Mouse (Mus musculus) limb, embryonic 10.5 days (tissue): Measurements from ENCODE around the gene Elp5. TPM values are rescaled to one million over a fixed set of nuclear protein-coding genes. Genes with fewer than 3 reads are reported as not detected.
A peak's percentile ranks its signal among the peaks of the same experiment; 100 is the strongest.

Experiments
- DNase-seq: peaks from one replicate; pipeline ENCODE4 v3.0.0-alpha.2; 2017; ENCODE audit warnings: low spot score
- H3K27ac ChIP-seq: fragments of 300-500 bp; sonication (generic); 2 replicates; pipeline ENCODE4 v1.5.1; 2016; ENCODE audit warnings: mild to moderate bottlenecking
- H3K27me3 ChIP-seq: fragments of 300-500 bp; sonication (generic); 2 replicates; pipeline ENCODE4 v1.6.1; 2016; ENCODE audit warnings: low read depth, mild to moderate bottlenecking; ENCODE audit not compliant: poor library complexity, severe bottlenecking
- H3K36me3 ChIP-seq: fragments of 300-500 bp; sonication (generic); 2 replicates; pipeline ENCODE4 v1.6.1; 2016; ENCODE audit warnings: mild to moderate bottlenecking, moderate library complexity
- H3K4me1 ChIP-seq: fragments of 300-500 bp; sonication (generic); 2 replicates; pipeline ENCODE4 v1.6.1; 2016
- H3K4me3 ChIP-seq: fragments of 300-500 bp; sonication (generic); 2 replicates; pipeline ENCODE4 v1.5.1; 2016; ENCODE audit warnings: mild to moderate bottlenecking, moderate library complexity
- H3K9me3 ChIP-seq: fragments of 300-500 bp; sonication (generic); replicated peaks from 2 replicates; pipeline ENCODE4 v1.6.1; 2016; ENCODE audit warnings: mild to moderate bottlenecking
- WGBS: fragments of 180-500 bp; shearing (Covaris S2); methylation state at CpG from one replicate; pipeline ENCODE4 v1.1.7; 2016; 5-methylcytosine and 5-hydroxymethylcytosine counted together
- polyA plus RNA-seq: library from polyadenylated mRNA; unstranded; fragments of >200 nt; fragmentation: Nextera tagmentation; extraction: Ambion mirVana; gene quantifications from 2 replicates; pipeline ENCODE4 v1.2.1, GENCODE M21; 2016

Elp5 gene
- polyA plus RNA-seq, 1 experiment from 2014 or later, result 154 TPM

DNA sequence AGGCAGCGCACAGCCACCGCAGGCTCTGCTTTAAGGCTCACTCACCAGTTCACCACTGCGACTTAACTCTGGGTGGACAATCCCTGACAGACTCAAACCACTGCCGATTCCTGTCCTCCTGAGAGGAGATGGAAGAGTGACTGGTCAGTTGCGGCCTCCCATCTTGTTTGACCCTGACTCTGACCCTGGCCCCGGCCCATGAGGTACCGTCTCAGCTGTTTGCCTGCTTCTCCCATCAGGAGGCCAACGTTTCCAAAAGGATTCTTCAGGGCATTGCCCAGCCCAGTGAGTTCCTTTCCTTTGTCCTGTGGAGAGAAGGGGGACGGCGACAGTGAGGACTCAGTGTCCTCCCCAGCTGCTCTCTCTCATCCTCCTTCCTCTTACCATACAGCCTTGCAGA lies 28.6 kb upstream of the Elp5 start:
- Histone ChIP-seq H3K4me3 (no peak overlapping the region), H3K9me3 (no peaks in the 10 kb centered on the region), H3K27ac (no peak overlapping the region), H3K36me3 (peaks cover 83% of the 10 kb centered on the region), H3K27me3 (no peaks in the 10 kb centered on the region), H3K4me1 (peaks cover 23% of the 10 kb centered on the region)
- no peak for DNase-seq
- WGBS, result 91% methylated on average over 10 of the region's 10 CpGs

GRCm38 (mm10) chr11:70010548-70010947 lies 28.2 kb upstream of the Elp5 start:
- peaks cover 21% of the 10 kb centered on the region for H3K4me1 ChIP-seq
- H3K27ac ChIP-seq, result no peak overlapping the region
- H3K27me3 ChIP-seq, result no peaks in the 10 kb centered on the region
- DNase-seq, result no peak
- 84% methylated on average over 12 of the region's 12 CpGs for WGBS
- no peak overlapping the region for H3K4me3 ChIP-seq
- no peaks in the 10 kb centered on the region for H3K9me3 ChIP-seq
- peaks cover 87% of the 10 kb centered on the region for H3K36me3 ChIP-seq

- Histone ChIP-seq H3K27me3 (no peaks in the 10 kb centered on the region), H3K4me3 (no peak overlapping the region), H3K4me1 (peaks cover 16% of the 10 kb centered on the region), H3K36me3 (peaks cover 93% of the 10 kb centered on the region), H3K27ac (no peak overlapping the region), H3K9me3 (no peaks in the 10 kb centered on the region)
- 95% methylated on average over 6 of the region's 6 CpGs for WGBS
- no peak for DNase-seq
Measured at GRCm38 (mm10) chr11:70010033-70010432, 27.7 kb upstream of the Elp5 start.

DNA sequence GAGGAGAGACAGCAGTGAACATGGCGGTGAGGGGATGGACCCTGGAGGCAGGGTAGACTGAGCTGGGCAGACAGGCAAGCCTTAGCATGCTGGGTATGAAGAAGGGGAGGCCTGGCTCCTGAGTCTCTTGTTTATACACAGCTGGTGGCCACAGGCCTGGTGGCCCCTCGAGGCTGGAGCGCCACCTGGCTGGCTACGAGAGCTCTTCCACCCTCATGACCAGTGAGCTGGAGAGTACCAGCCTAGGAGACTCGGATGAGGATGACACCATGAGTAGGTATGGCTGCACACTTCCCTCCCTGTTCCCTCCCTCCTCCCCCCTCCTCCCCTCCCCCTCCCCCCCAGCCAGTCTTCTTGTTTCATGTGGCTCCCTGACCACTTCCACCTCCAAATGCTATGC lies 23.2 kb upstream of the Elp5 start:
- H3K36me3 ChIP-seq, result peaks cover 65% of the 10 kb centered on the region
- H3K4me3 ChIP-seq, result 0 out of 2 replicates have a peak overlapping the region, but pooled peaks have one; percentile 4
- H3K4me1 ChIP-seq, result peaks cover 35% of the 10 kb centered on the region
- H3K9me3 ChIP-seq, result no peaks in the 10 kb centered on the region
- H3K27ac ChIP-seq, result no peak overlapping the region
- WGBS, result 70% methylated on average over 5 of the region's 5 CpGs
- no peak for DNase-seq
- H3K27me3 ChIP-seq, result no peaks in the 10 kb centered on the region

DNA sequence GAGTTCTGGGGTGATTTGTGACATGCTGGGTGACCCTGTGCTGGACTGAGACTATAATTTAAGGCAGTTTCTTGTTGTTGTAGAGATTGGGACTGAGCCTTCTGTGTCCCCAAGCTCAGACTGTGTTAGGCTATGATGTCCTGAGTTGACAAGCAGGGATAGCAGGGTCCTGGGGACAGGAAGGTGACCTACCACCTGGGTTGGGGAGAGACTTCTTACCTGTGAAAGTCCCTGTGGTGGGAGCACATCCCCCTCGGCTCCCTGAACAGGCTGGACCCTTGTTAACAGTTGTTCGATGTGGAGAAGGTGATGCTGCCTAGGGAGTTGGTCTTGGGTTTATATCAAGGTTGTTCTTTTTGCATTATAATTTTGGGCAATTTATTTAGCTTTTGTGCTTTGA lies 20.2 kb upstream of the Elp5 start:
- Histone ChIP-seq H3K27ac (no peak overlapping the region), H3K27me3 (no peaks in the 10 kb centered on the region), H3K4me3 (peak overlapping the region; percentile 95), H3K36me3 (peaks cover 62% of the 10 kb centered on the region), H3K4me1 (peaks cover 50% of the 10 kb centered on the region), H3K9me3 (no peaks in the 10 kb centered on the region)
- WGBS, result 87% methylated on average over 2 of the region's 2 CpGs
- no peak for DNase-seq

- Histone ChIP-seq H3K9me3 (no peaks in the 10 kb centered on the region), H3K4me3 (peak overlapping the region; percentile 95), H3K4me1 (peaks cover 55% of the 10 kb centered on the region), H3K27ac (no peak overlapping the region), H3K27me3 (no peaks in the 10 kb centered on the region), H3K36me3 (peaks cover 56% of the 10 kb centered on the region)
- peak; percentile 51 for DNase-seq
Measured at GRCm38 (mm10) chr11:70001865-70002264, 19.5 kb upstream of the Elp5 start.

DNA sequence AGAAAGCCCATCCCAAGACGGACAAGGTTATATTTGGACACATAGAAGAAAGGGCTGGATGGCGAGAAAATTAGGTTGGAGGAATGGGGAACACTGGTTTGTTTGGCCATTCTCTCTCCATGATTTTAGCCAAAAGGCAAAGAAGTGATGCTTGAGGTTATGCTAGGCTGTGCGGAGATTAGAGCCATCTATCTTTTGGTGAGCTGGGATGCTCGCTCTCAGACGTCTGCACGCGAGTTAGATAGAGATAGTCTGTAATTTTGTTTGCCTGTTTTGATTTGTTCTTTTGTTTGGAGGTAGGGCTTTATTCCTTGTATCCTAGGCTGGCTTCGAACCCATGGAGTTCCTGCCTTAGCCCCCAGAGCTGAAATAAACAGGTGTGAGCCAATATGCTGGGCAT lies 18.8 kb upstream of the Elp5 start:
- Histone ChIP-seq H3K4me1 (peaks cover 55% of the 10 kb centered on the region), H3K36me3 (peaks cover 49% of the 10 kb centered on the region), H3K27me3 (no peaks in the 10 kb centered on the region), H3K4me3 (peak overlapping the region; percentile 95), H3K9me3 (no peaks in the 10 kb centered on the region), H3K27ac (peak overlapping the region; percentile 91)
- DNase-seq, result no peak
- WGBS, result 13% methylated on average over 8 of the region's 8 CpGs

- DNase-seq, result peak; percentile 98
- peaks cover 57% of the 10 kb centered on the region for H3K4me1 ChIP-seq
Measured at GRCm38 (mm10) chr11:70000396-70000898, 18.1 kb upstream of the Elp5 start, which contains the start of gene Dvl2. Gene Dvl2 (plus strand): TSS chr11:70000595.

DNA sequence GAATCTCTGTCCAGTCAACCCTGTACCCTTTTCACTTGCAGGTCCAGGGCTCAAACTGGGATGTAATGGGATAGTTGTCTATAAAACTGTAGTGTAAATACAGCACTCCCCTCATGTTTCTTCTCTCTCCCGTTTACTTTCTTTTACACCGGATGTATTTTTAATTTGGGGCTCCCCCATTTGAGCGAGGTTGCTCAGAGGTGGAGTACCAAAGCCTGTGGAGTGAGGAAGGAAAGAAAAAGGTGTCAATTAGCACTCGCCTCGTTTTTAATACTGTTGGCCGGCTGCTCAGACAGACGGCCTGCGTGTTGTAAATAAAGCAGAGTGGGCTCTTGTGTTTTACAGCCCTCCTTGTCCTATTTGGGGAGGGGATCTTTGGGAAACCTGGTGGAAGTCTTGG lies 17.3 kb upstream of the Elp5 start:
- H3K27me3 ChIP-seq, result no peaks in the 10 kb centered on the region
- 74% methylated on average over 8 of the region's 8 CpGs for WGBS
- H3K4me3 ChIP-seq, result peak overlapping the region; percentile 95
- peaks cover 38% of the 10 kb centered on the region for H3K36me3 ChIP-seq
- DNase-seq, result no peak
- H3K27ac ChIP-seq, result peak overlapping the region; percentile 91; the same call in 1 of the 2 replicates
- H3K9me3 ChIP-seq, result no peaks in the 10 kb centered on the region
- H3K4me1 ChIP-seq, result peaks cover 59% of the 10 kb centered on the region

More at GRCm38 (mm10) chr11:70000396-70000898, 18.1 kb upstream of the Elp5 start, which contains the start of gene Dvl2:
- H3K4me3 ChIP-seq, result peak within 1 kb of the TSS; percentile 95
- H3K27me3 ChIP-seq, result no peaks in the 10 kb centered on the region
- under 1% methylated on average over 48 of the region's 48 CpGs for WGBS
- peaks cover 44% of the 10 kb centered on the region for H3K36me3 ChIP-seq
- no peaks in the 10 kb centered on the region for H3K9me3 ChIP-seq
- H3K27ac ChIP-seq, result peak within 1 kb of the TSS; percentile 91

DNA sequence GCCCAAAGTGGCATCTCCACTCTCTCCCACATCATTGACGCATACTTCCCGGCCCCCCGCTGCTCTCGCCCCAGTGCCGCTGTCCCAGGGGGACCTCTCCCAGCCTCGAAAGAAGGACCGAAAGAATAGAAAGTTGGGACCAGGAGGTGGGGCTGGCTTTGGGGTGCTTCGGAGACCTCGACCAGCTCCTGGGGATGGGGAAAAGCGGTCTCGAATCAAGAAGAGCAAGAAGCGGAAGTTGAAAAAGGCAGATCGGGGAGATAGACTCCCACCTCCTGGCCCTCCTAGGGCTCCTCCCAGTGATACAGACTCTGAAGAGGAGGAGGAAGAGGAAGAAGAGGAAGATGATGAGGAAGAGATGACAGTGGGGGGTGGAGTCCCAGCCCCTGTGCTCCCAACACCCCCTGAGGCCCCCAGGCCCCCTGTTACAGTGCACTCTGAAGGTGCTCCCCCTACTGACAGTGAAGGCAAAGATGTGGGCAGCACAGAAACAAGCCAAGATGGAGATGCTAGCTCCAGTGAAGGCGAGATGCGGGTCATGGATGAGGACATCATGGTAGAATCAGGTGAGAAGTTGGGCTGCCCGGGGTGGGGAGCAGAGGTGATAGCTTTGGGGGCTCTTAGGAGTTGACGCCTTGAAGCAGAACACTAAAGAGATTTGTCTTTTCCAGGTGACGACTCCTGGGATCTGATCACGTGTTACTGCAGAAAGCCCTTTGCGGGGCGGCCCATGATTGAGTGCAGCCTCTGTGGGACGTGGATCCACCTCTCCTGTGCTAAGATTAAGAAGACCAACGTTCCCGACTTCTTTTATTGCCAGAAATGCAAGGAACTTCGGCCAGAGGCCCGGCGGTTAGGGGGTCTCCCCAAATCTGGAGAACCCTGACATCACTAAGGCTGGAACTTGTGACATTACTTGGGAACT lies 16.5 kb upstream of the Elp5 start:
- H3K36me3 ChIP-seq, result peaks cover 40% of the 10 kb centered on the region
- peaks cover 56% of the 10 kb centered on the region for H3K4me1 ChIP-seq
- peak overlapping the region; percentile 95 for H3K4me3 ChIP-seq
- H3K27me3 ChIP-seq, result no peaks in the 10 kb centered on the region
- H3K27ac ChIP-seq, result no peak overlapping the region
- 93% methylated on average over 27 of the region's 27 CpGs for WGBS
- no peaks in the 10 kb centered on the region for H3K9me3 ChIP-seq
- no peak for DNase-seq

GRCm38 (mm10) chr11:69997070-69997509 lies 14.8 kb upstream of the Elp5 start:
- Histone ChIP-seq H3K9me3 (no peaks in the 10 kb centered on the region), H3K36me3 (peaks cover 49% of the 10 kb centered on the region), H3K4me3 (peak overlapping the region; percentile 98), H3K27ac (peak overlapping the region; percentile 98), H3K27me3 (no peaks in the 10 kb centered on the region), H3K4me1 (peaks cover 44% of the 10 kb centered on the region)
- peak; percentile 95 for DNase-seq
- WGBS, result under 1% methylated on average over 44 of the region's 44 CpGs

- Histone ChIP-seq H3K4me1 (peaks cover 38% of the 10 kb centered on the region), H3K36me3 (peaks cover 49% of the 10 kb centered on the region), H3K27me3 (no peaks in the 10 kb centered on the region), H3K9me3 (no peaks in the 10 kb centered on the region), H3K4me3 (peak overlapping the region; percentile 98), H3K27ac (peak overlapping the region; percentile 98)
- DNase-seq, result peak; percentile 65
- WGBS, result under 1% methylated on average over 64 of the region's 66 CpGs
Measured at GRCm38 (mm10) chr11:69996161-69997061, 14.1 kb upstream of the Elp5 start.
